Comparison of ENCODE assay signal across 8 mouse cellular contexts in the genomic region with DNA sequence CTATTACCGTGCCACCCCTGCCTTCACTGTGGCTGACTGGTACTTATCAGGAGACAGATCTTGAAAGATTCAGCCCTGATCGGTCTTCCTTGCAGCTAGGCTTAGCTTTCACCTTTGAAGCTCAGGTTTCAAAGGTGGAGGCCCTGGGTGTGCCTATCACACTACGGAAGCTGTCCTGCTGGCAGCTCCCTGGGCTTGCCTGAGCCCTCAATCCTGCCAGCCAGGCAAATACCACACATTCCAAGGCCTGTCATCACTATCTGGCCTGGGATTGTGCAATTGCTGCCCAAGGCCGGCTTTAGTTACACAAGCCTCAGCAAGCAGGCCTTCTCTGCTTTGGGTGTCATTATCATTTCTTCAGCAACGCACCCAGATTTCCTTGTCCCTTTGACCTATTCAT.
DNase-seq lines count a peak whose midpoint lies in the region; ATAC-seq lines count a peak whose summit lies in the region.

No protein-coding gene starts in this region.

- peak; percentile 80 for DNase-seq in ovary, adult 18-20 months (ENCODE audit: low spot score)
- DNase-seq in ovary, postnatal 14 days (ENCODE audit: low spot score): no peak
- DNase-seq in fibroblast of lung, adult 2 months (ENCODE audit: low read depth): peak; percentile 54
- peak; percentile 68 to 73 for DNase-seq in kidney, adult 8-10 months
- DNase-seq in lung, postnatal 36 days: peak; percentile 72
- DNase-seq in thymus, postnatal 36 days: no peak

- no peaks in the 10 kb centered on the region for H3K9me3 ChIP-seq in hindbrain, embryonic 16.5 days (ENCODE audit: control insufficient read depth, low read length)

- ATAC-seq in inflammation-experienced regulatory T-cells, adult 6 months: no peak
- no peak for ATAC-seq in hindbrain, embryonic 16.5 days

- no peaks in the 10 kb centered on the region for H3K27me3 ChIP-seq in hindbrain, embryonic 16.5 days (replicated peaks; ENCODE audit: control insufficient read depth, insufficient read depth, low read length)

- no peak overlapping the region for H3K27ac ChIP-seq in hindbrain, embryonic 16.5 days (ENCODE audit: low read depth, low read length)

- H3K4me3 ChIP-seq in hindbrain, embryonic 16.5 days (ENCODE audit: low read length): no peak overlapping the region

- H3K36me3 ChIP-seq in hindbrain, embryonic 16.5 days (ENCODE audit: control insufficient read depth, insufficient read depth, low read length): no peaks in the 10 kb centered on the region

- H3K9ac ChIP-seq in hindbrain, embryonic 16.5 days (ENCODE audit: low read depth, low read length): no peak overlapping the region

- no peaks in the 10 kb centered on the region for H3K4me1 ChIP-seq in hindbrain, embryonic 16.5 days (ENCODE audit: control insufficient read depth, insufficient read depth, low read depth, low read length)

- H3K4me2 ChIP-seq in hindbrain, embryonic 16.5 days (ENCODE audit: low read length): no peak overlapping the region

- 69% methylated on average over 5 of the region's 5 CpGs for WGBS in hindbrain, embryonic 16.5 days

Comparison
In these comparisons a context has a peak if more than half of its experiments do, and no peak if none do; other contexts are left out.
1. DNase-seq: peak in ovary, adult 18-20 months (single experiment), fibroblast of lung, adult 2 months (single experiment), kidney, adult 8-10 months (2 of 2) and lung, postnatal 36 days (single experiment); none in ovary, postnatal 14 days (single experiment) and thymus, postnatal 36 days (0 of 2).